Mouse (Mus musculus): ENCODE results near the gene Gm47969. TPM values are rescaled to one million over a fixed set of nuclear protein-coding genes. Genes with fewer than 3 reads are reported as not detected.

Gm47969 gene
- polyA plus RNA-seq, 1 experiment, result not detected

- TF ChIP-seq CTCF (IDR thresholded peaks at IDR 0.05; ENCODE audit: extremely low read depth, insufficient read depth, low read length) (no peak), POLR2A (IDR thresholded peaks at IDR 0.05; ENCODE audit: extremely low read depth, insufficient read depth, low read length) (no peak)
- Histone ChIP-seq H3K4me3 (ENCODE audit: insufficient read depth, low read length) (no peak overlapping the region), H3K4me1 (ENCODE audit: control insufficient read depth, insufficient read depth, low read length) (no peaks in the 10 kb centered on the region), H3K27ac (ENCODE audit: insufficient read depth, low read length) (no peak overlapping the region)
Observed at GRCm38 (mm10) chr1:83034509-83034908, 10.2 kb upstream of the Gm47969 start.

- H3K4me1 ChIP-seq (ENCODE audit: control insufficient read depth, insufficient read depth, low read length), result no peaks in the 10 kb centered on the region
- no peak for TF ChIP-seq CTCF (IDR thresholded peaks at IDR 0.05; ENCODE audit: extremely low read depth, insufficient read depth, low read length)
- no peak for TF ChIP-seq POLR2A (IDR thresholded peaks at IDR 0.05; ENCODE audit: extremely low read depth, insufficient read depth, low read length)
- H3K27ac ChIP-seq (ENCODE audit: insufficient read depth, low read length), result peak overlapping the region; percentile 72; the same call in 1 of the 2 replicates
- H3K4me3 ChIP-seq (ENCODE audit: insufficient read depth, low read length), result no peak overlapping the region; the same call in 1 of the 2 replicates
Observed at GRCm38 (mm10) chr1:83036892-83037667, 7.7 kb upstream of the Gm47969 start.

GRCm38 (mm10) chr1:83038109-83038672, 6.5 kb upstream of the Gm47969 start, which contains the start of gene Slc19a3:
Gene Slc19a3 (minus strand): TSS chr1:83038448.
- no peaks in the 10 kb centered on the region for H3K4me1 ChIP-seq (ENCODE audit: control insufficient read depth, insufficient read depth, low read length)
- TF ChIP-seq POLR2A (IDR thresholded peaks at IDR 0.05; ENCODE audit: extremely low read depth, insufficient read depth, low read length) (peak; percentile 54), CTCF (IDR thresholded peaks at IDR 0.05; ENCODE audit: extremely low read depth, insufficient read depth, low read length) (no peak)
- peak within 1 kb of the TSS; percentile 38 for H3K4me3 ChIP-seq (ENCODE audit: insufficient read depth, low read length)
- H3K27ac ChIP-seq (ENCODE audit: insufficient read depth, low read length), result peak within 1 kb of the TSS; percentile 72

- Histone ChIP-seq H3K4me1 (ENCODE audit: control insufficient read depth, insufficient read depth, low read length) (no peaks in the 10 kb centered on the region), H3K4me3 (ENCODE audit: insufficient read depth, low read length) (no peak overlapping the region), H3K27ac (ENCODE audit: insufficient read depth, low read length) (no peak overlapping the region)
- no peak for TF ChIP-seq CTCF (IDR thresholded peaks at IDR 0.05; ENCODE audit: extremely low read depth, insufficient read depth, low read length)
- no peak for TF ChIP-seq POLR2A (IDR thresholded peaks at IDR 0.05; ENCODE audit: extremely low read depth, insufficient read depth, low read length)
Observed at GRCm38 (mm10) chr1:83039080-83039479, 5.7 kb upstream of the Gm47969 start.

GRCm38 (mm10) chr1:83042380-83042779, 2.4 kb upstream of the Gm47969 start, which contains the start of gene Krtap28-10:
Gene Krtap28-10 (minus strand): TSS chr1:83042480.
- no peak within 1 kb of the TSS for H3K27ac ChIP-seq (ENCODE audit: insufficient read depth, low read length)
- no peak within 1 kb of the TSS for H3K4me3 ChIP-seq (ENCODE audit: insufficient read depth, low read length)
- no peak for TF ChIP-seq POLR2A (IDR thresholded peaks at IDR 0.05; ENCODE audit: extremely low read depth, insufficient read depth, low read length)
- TF ChIP-seq CTCF (IDR thresholded peaks at IDR 0.05; ENCODE audit: extremely low read depth, insufficient read depth, low read length), result no peak

GRCm38 (mm10) chr1:83058481-83058880, 13.7 kb downstream of the Gm47969 start:
- no peak overlapping the region for H3K27ac ChIP-seq (ENCODE audit: insufficient read depth, low read length)
- H3K4me1 ChIP-seq (ENCODE audit: control insufficient read depth, insufficient read depth, low read length), result no peaks in the 10 kb centered on the region
- H3K4me3 ChIP-seq (ENCODE audit: insufficient read depth, low read length), result no peak overlapping the region
- TF ChIP-seq POLR2A (IDR thresholded peaks at IDR 0.05; ENCODE audit: extremely low read depth, insufficient read depth, low read length), result no peak
- no peak for TF ChIP-seq CTCF (IDR thresholded peaks at IDR 0.05; ENCODE audit: extremely low read depth, insufficient read depth, low read length)

More at GRCm38 (mm10) chr1:83042380-83042779, 2.4 kb upstream of the Gm47969 start, which contains the start of gene Krtap28-10:
- H3K4me1 ChIP-seq (ENCODE audit: control insufficient read depth, insufficient read depth, low read length), result no peaks in the 10 kb centered on the region

GRCm38 (mm10) chr1:83059278-83059677, 14.5 kb downstream of the Gm47969 start, which contains the start of gene A030005K14Rik:
Gene A030005K14Rik (minus strand): TSS chr1:83059378.
- no peak within 1 kb of the TSS for H3K27ac ChIP-seq (ENCODE audit: insufficient read depth, low read length)
- H3K4me3 ChIP-seq (ENCODE audit: insufficient read depth, low read length), result no peak within 1 kb of the TSS
- no peaks in the 10 kb centered on the region for H3K4me1 ChIP-seq (ENCODE audit: control insufficient read depth, insufficient read depth, low read length)
- no peak for TF ChIP-seq POLR2A (IDR thresholded peaks at IDR 0.05; ENCODE audit: extremely low read depth, insufficient read depth, low read length)
- no peak for TF ChIP-seq CTCF (IDR thresholded peaks at IDR 0.05; ENCODE audit: extremely low read depth, insufficient read depth, low read length)

- Histone ChIP-seq H3K4me1 (ENCODE audit: control insufficient read depth, insufficient read depth, low read length) (no peaks in the 10 kb centered on the region), H3K27ac (ENCODE audit: insufficient read depth, low read length) (no peak within 1 kb of the TSS), H3K4me3 (ENCODE audit: insufficient read depth, low read length) (no peak within 1 kb of the TSS)
- TF ChIP-seq POLR2A (IDR thresholded peaks at IDR 0.05; ENCODE audit: extremely low read depth, insufficient read depth, low read length), result no peak
- TF ChIP-seq CTCF (IDR thresholded peaks at IDR 0.05; ENCODE audit: extremely low read depth, insufficient read depth, low read length), result no peak
Observed at GRCm38 (mm10) chr1:83060643-83061042, 15.9 kb downstream of the Gm47969 start, which contains the start of gene Krtap28-13. Gene Krtap28-13 (plus strand): TSS chr1:83060930.

- TF ChIP-seq POLR2A (IDR thresholded peaks at IDR 0.05; ENCODE audit: extremely low read depth, insufficient read depth, low read length) (no peak), CTCF (IDR thresholded peaks at IDR 0.05; ENCODE audit: extremely low read depth, insufficient read depth, low read length) (no peak)
- H3K27ac ChIP-seq (ENCODE audit: insufficient read depth, low read length), result no peak overlapping the region
- no peak overlapping the region for H3K4me3 ChIP-seq (ENCODE audit: insufficient read depth, low read length)
- H3K4me1 ChIP-seq (ENCODE audit: control insufficient read depth, insufficient read depth, low read length), result no peaks in the 10 kb centered on the region; the same call in 1 of the 2 replicates
Observed at GRCm38 (mm10) chr1:83064851-83065250, 20.1 kb downstream of the Gm47969 start.

Data from cortical plate, adult 2 months (tissue).